Mouse (Mus musculus) liver, adult 2 months (tissue): ENCODE results near the gene Grik5.

Experiments used
- CTCF ChIP-seq: fragments of 200-500 bp; IDR thresholded peaks from 2 replicates; pipeline ENCODE4 v1.5.1; 2011; ENCODE audit warnings: low read depth, low read length, control low read depth
- POLR2A ChIP-seq: fragments of 200-500 bp; IDR thresholded peaks from 2 replicates; pipeline ENCODE4 v1.6.1; 2011; ENCODE audit warnings: low read length, control low read depth; ENCODE audit not compliant: insufficient read depth; ENCODE audit errors: extremely low read depth

- TF ChIP-seq POLR2A (no peak), CTCF (no peak)
These were observed 103.7 kb downstream of the Grik5 start for GRCm38 (mm10) chr7:24968463-24968862.
